Mouse (Mus musculus) erythroblast, adult 5-6 weeks (primary cell): Measurements from ENCODE around the gene Sh3pxd2a. TPM values are rescaled to one million over a fixed set of nuclear protein-coding genes. Genes with fewer than 3 reads are reported as not detected.

Experiments
- ATAC-seq: replicated peaks from 2 replicates; pipeline ENCODE4 v1.8.0; 2016; ENCODE audit warnings: moderate number of reproducible peaks, mild to moderate bottlenecking, moderate TSS enrichment, inconsistent platforms; ENCODE audit not compliant: poor library complexity, low FRiP score, severe bottlenecking
- total RNA-seq, 2 experiments: library from RNA; stranded (forward) in 1 of 2; stranded (reverse) in 1 of 2; fragments of 150-400 nt in 1 of 2; fragments of 200-764, 138-1000 nt in 1 of 2; gene quantifications; 2 replicates each; pipeline versions ENCODE4 v1.2.3 to v1.2.4; 2015 to 2017; ENCODE audit warnings: low replicate concordance in 2 of 2

Sh3pxd2a gene
- total RNA-seq, 2 experiments from 2014 or later: 0.19 to 1.4 TPM

DNA sequence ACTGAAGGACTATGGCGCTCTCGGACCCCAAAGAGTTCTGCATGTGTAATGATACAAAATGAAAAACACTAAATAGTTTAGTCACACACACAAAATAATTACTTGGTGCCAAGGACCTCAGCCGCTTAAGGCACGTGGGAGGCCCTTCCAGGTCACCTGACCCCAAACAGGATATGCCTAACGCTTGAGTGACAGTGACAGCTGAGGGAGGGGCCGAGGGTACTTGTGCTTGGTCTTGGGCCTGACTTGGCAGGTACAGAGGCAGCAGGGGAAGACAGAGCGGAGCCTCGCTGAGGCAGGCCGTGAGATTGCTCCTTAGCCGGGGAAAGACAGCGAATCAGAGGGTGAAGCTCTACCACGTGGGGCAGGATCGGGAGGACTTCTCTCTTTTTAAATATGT lies 73.3 kb downstream of the Sh3pxd2a start:
- no peak for ATAC-seq

DNA sequence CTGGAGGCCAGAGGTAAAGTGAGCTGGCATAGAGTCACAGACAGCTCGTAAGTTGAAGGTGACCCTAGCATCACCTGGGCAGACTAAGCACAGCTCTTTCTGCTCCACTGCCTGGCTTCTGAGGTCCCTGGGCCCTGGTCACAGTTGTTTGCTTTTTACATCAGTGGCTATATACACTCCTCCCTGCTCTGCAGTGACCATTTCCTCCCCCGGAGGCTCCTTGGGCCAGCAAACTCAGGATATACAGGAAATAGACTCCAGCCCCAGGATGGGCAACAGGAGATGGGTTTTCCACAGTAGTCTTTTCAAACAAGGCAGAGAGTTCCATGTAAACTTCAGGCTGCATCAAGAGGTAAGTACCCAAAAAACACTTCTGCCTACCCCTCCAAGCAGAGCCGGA lies 76.3 kb downstream of the Sh3pxd2a start:
- no peak for ATAC-seq

DNA sequence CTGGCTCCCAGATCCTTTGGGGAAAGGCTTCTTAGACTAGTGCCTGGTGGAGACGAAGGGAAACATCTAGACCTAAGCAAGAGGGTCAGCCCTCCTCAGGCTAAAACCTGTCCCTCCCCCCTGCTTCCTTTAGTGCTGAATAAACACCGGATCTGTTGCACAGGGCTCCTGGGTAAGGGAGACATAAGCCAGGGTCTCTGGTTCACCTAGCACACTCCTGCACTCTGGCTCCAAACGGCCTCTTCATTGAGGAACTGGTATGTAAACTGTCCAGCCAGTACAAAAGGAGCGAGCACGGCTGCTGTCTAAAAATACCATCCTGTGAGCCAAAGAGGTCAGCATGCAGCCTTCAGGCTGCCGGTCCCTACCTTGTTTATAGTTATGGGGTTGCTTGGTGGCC lies 76.8 kb downstream of the Sh3pxd2a start:
- no peak for ATAC-seq

DNA sequence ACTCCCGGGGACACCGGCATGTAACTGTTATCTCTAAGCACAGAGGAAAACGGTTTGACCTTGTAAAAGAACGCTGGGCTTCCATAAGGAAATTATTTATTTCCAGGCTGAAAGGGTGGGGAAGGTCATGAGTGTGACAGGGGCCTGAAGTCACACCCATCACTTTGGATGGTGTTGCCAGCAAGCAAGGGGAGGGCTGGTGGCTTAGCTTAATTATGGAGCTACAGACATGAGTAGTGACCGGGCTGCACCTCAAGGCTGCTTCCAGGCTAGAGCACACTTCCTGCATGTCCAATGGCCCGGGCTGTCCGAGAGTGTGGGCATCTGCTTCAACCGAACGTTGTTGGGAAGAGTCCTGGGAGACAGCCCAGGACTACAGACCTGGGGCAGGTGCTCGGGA lies 78.2 kb downstream of the Sh3pxd2a start:
- ATAC-seq: no peak

DNA sequence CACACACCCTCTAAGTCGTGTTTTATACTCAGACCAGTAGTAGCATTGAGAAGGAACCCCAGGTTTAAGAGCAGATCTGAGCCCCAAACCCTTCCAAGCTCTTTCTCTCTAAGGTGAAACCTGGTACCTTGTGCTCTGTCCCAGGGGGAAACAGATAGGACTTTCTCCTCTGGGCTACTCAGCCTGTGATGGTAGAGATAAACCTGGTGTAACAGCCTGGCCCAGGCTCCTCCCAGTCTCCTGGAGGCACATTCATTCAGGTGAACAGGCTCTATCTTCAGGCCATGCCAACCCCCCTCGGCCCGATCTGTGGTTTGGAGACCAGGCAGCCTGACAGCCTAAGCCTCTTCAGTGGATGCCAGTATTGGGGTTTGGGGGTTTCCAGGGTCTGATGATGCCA lies 79.6 kb downstream of the Sh3pxd2a start:
- ATAC-seq: peak; percentile 60

DNA sequence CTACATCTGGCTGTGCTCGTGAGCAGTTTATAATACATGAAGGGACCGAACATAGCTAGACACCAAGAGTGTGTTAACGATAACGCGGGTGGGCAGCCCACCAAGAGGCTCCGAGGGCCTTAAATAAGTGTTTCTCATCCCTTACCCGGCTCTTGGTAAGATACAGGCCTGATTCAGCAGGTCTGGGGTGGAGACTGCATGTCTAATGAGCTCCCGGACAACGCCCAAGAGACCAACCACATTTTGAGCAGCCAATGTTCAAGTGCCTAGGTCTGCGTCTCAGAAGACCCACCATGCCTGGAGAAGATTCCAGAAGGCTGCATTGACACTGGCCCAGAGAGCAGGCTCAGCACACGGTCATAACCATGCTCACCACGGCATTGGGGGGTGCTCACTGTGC lies 80.2 kb downstream of the Sh3pxd2a start:
- peak; percentile 54; the same call in 1 of the 2 replicates for ATAC-seq

DNA sequence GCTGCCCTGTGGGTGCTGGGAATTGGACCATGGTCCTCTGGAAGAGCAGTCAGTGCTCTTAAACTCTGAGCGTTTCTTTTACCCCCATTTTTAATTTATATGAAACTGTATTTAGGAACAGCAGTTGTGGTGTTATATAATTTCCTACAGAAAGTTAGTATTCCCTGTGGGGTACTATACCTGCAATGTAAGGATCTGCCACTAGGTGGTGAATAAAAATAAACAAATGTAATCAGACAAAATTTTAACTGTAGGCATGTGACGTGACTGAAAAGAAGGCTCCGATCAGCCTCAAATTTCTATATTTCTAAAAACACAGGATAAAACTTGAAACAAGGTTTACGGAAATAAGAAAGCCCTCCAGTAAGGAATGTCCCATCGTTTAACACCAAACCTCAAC lies 81.9 kb downstream of the Sh3pxd2a start:
- ATAC-seq: no peak

DNA sequence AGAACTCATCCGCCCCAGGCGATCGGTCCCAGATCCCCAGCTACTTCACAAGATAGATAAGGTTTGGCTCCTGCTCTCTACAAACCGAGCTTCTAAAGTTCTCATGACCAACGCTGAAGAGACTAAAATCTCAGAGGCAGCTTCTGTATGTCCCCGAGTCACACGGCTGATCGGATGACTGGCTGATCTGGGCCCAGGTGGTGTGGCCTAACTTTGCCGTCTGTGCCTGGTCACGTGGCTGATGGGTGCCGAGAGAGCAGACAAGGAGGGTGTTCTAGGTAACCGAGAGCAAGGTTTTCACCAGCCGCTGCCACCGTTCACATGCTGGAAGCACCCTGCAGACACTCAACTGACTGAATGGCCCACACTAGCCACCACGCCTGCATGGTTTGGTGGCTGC lies 83.2 kb downstream of the Sh3pxd2a start:
- ATAC-seq: no peak

DNA sequence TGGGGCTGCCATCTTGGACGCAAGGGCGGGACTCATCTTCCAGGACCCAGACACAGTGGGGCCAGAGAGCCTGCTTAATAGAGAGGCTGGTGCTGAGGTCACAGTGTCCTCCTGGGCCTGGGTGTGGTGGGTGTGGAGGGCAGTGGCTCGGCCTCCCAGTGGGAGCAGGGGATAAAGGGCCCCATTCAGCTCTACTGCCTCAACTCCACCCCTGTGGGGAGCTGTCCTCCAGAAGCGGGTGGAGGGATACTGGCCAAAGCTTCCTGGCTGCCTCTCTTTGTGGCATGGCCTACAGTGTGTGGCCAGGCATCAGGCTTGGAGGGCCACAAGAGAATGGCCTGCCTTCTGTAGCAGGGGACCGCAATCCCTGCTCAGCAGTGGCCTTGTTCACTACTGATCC lies 85.1 kb downstream of the Sh3pxd2a start:
- ATAC-seq: peak; percentile 44; the same call in 1 of the 2 replicates

DNA sequence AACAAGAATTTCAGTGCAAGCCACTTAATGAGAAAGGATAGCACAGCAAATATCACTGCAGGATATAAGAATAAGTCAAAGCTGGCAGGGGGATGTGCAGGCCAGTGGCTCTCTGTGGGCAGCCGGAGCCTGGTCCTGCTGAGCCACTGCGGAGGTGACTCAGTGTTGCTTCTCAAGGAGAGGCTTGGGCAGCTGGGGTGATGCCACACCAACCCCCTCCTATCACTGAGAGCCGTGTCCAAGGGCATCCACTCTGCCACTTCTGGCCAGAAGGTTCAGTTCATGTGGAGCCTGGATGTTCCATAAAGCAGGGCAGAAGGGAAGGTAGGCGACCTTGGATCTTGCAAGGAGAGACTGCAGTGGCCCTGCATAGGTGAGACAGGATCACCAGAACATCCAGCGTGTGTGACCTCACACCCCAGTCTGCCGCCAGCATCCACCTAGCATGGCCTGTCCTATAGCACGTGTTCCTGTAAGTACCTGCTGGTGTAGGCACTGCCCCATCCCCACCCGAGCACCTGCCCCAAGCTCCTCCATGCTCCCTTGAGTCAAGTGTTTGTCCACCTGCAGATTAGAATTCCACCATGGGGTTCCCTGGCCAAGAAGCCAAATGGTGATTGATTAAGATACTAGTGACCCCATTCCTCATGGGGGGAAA lies 89.2 kb downstream of the Sh3pxd2a start:
- 0 out of 2 replicates have a peak, but pooled peaks have one; percentile 32 for ATAC-seq

DNA sequence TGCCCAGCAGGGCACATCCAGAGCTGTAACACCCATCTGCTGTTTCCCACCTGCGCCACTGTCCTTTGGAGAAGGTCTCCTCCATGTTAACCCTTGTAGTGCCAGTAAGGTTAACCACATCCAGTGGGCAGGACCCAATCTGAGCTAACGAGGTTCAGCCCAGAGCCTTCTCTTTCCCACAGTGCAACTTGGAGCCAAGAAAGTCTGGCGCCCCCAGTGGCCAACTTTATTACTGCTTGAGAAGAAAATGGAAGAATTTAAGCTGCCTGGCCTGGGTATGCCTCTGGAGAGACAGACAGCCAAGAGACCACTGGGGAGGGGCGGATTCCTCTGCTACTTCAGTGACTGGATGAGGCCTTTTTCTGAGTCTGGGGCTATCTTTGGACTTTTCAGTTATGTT lies 89.8 kb downstream of the Sh3pxd2a start:
- peak; percentile 68 for ATAC-seq

DNA sequence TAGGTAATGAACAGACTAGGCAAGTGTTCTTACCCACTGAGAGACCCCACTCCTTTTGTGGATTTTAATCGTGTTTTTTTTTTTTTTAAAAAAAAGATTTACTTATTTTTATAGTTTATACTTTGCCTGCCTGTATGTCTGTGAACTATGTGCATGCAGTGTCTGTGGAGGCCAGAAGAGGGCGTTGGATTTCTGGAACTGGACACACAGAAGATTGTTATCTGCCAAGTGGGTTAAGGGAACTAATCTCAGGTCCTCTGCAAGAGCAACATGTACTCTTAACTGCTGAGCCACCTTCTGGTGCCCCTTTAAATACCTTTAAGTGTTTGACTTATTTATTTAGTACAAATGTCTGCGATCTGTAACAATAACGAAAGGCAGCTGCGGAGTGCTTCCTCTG lies 92.2 kb downstream of the Sh3pxd2a start:
- ATAC-seq: no peak

DNA sequence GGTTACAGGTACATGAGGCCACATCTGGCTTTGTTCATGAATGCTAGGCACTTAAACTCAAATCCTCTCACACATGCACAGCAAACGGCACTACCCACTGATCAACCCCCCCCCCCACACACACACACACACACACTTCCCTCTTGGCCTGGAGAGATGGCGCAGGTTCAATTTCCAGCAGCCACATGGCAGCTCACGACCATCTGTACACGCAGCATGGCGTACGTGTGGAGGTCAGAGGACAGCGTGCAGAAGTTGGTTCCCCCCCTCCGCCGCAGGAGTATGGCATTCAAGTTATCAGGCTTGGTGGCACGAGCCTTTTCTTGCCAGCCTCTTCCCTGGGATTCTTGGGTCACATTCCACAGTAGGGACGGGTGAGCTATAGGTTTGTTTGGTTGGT lies 92.7 kb downstream of the Sh3pxd2a start:
- ATAC-seq: no peak

DNA sequence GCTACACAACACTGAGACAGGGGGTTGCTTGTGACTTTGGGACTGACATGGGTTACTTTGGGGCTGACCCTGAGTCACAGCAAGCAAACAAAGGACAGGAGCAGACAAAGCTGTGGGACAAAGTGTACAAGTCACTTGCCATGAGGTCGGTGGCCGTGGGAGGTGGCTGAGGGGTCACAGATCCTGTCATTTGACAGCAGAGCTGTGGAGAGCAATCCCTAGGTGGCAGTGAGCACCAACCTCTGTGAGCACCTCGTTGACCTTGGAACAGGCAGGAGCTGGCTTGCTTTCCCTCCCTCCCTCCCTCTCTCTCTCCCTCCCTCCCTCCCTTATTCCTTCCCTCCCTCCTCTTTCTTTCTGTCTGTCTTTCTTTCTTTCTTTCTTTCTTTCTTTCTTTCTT lies 95.2 kb downstream of the Sh3pxd2a start:
- ATAC-seq: no peak

DNA sequence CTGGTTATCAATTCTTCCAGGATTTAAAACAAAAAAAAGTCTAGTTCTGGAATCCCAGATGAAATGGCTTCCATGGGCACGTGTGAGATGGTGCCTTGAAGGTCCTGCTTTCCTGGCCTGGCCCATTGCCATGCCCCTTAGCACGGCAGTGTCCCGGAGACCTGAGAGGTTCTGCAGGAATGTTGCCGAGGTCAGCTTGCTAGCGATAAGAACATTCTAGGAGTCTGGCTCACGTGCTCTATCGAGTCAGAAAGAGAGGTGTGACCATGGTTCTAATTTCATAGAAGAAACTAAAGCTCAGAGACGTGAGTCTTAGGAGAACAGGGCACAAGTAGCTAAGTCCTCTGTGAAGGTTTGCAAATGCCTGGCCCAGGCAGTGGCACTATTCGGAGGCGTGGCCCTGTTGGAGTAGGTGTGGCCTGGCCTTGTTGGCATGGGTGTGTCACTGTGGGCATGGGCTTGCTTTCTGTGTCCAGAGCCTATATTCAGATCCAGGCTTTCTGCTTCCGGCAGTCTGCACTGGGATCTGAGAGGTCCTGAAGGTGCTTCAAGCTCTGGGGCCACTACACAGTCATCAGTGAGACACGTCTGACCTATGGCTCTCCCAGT lies 96.8 kb downstream of the Sh3pxd2a start:
- no peak for ATAC-seq

DNA sequence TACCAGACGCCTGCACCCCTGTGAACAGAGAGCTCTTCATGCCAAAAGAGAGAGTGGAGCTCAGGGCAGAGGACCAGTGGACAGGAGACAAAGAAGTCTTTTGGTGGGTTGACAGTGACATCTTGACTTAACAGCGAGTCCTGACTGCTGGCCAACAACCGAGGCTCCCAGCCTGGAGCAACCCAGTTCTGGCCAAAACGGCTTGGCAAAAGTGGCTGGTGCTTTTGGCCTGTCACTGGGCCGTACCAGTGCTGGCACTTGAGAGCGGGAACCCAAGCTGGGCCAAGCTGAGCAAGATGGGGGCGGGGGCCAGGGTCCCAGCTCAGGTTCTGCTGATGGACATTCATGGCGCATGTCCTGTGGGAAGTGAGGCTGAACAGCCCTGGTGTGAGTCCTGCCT lies 97.6 kb downstream of the Sh3pxd2a start:
- ATAC-seq: no peak

DNA sequence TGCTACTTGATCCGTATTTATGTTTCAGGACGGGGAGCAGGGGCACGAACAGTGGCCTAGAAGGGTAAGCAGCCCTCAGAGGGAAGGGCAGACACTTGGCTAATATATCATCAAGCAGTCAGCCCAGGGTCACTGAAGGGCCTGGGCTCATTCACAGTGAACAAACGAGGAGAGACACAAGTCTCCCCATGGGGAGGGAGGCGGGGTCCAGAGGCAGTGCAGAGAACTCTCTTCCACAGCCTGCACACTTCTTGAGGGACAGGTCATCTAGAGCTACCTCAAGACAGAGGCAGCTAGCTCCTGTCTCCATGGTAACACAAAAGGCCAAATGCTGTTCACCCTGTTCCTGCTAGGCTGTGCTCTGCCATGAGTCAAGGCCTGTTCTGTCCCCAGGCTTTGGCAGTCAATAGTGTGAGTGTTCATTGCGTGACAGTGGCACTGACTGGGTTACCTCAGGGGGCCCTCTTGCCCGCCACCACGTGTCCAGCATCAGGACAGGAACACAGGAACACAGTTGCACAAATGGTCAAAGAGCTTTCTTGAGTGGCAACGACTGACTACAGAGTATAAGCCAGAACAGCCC lies 101.0 kb downstream of the Sh3pxd2a start:
- ATAC-seq: no peak

DNA sequence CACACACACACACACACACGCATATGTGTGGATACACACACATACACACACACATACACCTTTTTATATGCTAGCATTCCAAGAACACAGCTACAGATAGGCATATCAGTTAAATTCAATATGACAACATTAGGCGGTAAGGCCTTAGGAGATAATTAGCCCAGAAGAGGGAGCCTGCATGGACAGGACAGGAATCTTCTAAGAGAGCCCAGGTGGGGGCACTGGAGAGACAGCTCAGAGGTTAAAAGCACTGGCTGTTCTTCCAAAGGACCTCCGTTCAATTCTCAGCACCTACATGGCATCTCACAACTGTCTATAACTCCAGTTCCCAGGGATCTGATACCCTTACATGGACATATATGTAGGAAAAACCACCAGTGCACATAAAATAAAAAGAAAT lies 103.3 kb downstream of the Sh3pxd2a start:
- ATAC-seq: no peak

DNA sequence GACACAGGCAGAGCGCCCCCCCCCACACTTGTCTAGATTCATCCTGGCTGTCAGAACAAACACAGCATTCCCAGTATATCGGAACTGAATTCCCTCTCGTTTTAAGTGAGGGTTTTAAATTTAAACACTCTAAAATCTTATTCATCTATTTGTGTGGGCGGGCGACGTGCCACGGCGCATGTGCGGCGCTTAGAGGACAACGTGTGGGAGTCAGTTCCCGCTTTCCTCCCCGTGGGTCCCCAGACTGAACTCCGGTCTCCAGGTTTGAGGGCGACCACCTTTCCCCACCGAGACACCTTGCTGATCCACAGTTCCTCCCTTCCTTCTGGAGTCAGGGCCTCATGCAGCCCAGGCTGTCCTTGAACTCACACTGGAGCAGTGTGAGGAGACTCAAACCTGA lies 104.2 kb downstream of the Sh3pxd2a start:
- no peak for ATAC-seq

DNA sequence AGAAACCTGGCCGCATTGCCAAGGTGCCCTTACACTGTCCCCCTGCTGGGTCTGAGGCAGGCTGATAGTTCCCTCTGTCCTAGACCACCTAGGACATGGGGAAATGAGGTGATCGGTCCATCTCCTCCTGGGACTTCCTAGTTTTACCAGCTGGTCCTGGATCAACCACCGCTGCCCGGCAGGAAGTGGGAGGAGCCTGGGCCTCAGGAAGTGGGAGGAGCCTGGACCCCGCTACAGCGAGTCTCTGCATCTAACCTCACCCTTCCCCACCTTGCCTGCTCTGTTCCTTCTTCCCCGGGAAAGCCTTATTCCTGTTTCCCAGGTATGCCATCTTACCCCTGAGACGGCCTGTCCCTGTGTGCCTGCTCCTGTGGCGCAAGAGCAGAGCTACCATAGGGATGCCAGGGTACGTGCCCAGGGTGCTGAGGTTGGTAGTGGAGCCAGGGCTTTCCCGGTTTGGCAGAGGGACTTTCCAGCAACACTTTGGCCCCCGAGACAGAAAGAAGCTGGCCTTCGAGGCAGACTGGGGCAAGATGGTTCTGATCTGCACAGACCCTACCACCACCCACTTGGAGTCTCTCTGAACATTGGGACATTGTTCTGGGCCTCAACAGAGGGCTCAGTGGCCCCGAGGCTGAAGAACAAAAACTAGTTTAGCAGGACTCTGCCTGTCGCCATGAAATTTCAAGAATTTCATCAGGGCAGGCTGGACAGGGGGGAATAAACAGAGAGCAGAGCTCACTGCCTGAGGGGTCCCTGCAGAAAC lies 104.9 kb downstream of the Sh3pxd2a start:
- ATAC-seq: no peak

DNA sequence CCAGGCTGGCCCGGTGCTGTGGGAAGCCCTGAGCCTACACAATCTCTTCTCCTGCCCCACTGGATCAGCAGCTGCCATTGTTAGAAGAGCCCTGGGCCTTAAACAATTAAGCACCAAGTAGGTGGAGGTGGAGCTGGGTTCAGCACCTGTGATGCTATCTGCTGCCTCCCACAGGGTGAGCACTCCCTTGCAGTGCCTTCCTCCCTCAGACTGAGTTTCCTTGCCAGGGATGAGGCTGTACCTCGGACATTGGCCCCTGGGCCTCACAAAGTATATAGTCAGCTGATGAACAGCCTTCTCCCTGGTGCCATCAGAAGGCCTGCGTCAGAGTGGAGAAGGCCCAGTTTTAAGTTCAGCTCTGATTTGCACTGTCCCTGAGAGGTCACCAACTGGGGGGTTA lies 106.9 kb downstream of the Sh3pxd2a start:
- no peak for ATAC-seq
